Mouse (Mus musculus): Measurements from ENCODE around the gene Zcchc18. TPM values are rescaled to one million over a fixed set of nuclear protein-coding genes. Genes with fewer than 3 reads are reported as not detected.

The Zcchc18 gene
- 2.7 TPM for polyA plus RNA-seq (2017; shearing (Covaris generic))

GRCm38 (mm10) chrX:136992978-136993547 lies at the start of gene Zcchc18:
Zcchc18 (plus strand) TSS chrX:136993155.

GRCm38 (mm10) chrX:136975397-136975796 lies 17.6 kb upstream of the Zcchc18 start, which contains the start of gene Tmsb15b2:
Tmsb15b2 (minus strand) TSS chrX:136975497.

DNA sequence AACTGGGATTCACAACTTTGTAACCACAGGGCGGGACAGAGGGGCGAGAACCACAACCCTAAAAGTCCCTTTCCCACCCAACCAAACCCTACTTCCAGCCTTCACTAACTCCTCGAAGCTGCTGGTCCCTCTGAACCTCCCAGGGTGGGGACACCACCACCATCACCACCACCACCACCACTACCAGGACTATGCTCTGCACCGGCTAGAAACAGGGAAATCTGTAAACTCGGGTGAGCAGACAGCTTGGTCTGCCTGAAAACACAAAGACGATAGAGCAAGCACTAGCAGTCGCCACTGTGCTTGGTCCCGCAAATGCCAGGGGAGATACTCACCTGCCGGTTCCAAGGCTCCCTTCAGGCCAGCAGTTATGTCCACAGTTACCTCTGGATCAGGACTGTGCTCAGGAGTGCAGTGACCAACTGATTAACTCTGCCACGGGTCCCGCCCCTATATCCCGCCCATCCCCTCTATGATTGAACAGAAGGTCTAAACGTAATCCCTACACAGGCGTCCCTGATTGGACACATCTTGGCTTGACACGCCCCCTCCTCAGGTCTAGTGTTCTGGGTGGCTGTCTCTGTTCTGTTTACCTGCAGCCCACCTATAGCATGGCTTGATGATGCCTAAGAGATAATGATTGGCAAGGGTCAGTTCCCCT lies 16.4 kb upstream of the Zcchc18 start, which contains the start of the genes Tmsb15l and Tmsb15b1:
Tmsb15l (minus strand) TSS at position 446 of the 661 bp plus-strand sequence.
Tmsb15b1 (minus strand) TSS at position 451 of the 661 bp plus-strand sequence.

DNA sequence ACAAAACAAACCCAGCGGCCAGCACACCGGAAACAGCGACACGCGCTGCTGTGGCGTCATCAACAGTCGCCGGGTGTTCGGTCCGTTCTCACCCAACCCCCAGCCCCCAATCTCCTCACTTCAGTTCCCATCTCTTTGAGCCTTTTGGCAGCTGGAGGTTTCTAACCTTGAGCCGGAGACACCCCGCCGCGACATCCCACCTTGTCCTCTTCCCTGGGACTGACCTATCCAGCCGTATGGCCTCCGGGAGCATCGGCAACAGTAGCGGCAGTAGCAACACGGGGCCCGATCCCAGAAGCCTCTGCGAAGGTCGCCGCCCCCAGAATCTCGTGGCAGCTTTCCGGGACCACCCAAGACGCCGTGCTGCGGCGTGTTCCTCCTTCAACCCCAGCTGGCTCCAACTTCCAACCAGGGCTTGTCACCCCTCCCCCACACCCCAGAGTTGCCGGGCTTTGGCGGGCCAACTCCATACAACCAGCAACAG lies 45.1 kb downstream of the Zcchc18 start, which contains the start of gene Slc25a53:
Slc25a53 (minus strand) TSS at position 303 of the 484 bp plus-strand sequence.

Other genes with a start within 250 kb of the Zcchc18 start
- 293 TPM for gene Morf4l2, start 249.5 kb upstream of the Zcchc18 start, polyA plus RNA-seq (2017; shearing (Covaris generic))
- not detected for gene Glra4, start 213.0 kb upstream of the Zcchc18 start, polyA plus RNA-seq (2017; shearing (Covaris generic))
- 2.6 TPM for gene Plp1, start 170.5 kb upstream of the Zcchc18 start, polyA plus RNA-seq (2017; shearing (Covaris generic))
- gene Rab9b, start 124.4 kb upstream of the Zcchc18 start, polyA plus RNA-seq (2017; shearing (Covaris generic)), result not detected
- gene H2bfm, start 65.8 kb upstream of the Zcchc18 start, polyA plus RNA-seq (2017; shearing (Covaris generic)), result not detected
- 20.3 TPM for gene Tmsb15b2, start 17.7 kb upstream of the Zcchc18 start, polyA plus RNA-seq (2017; shearing (Covaris generic))
- gene Tmsb15l, start 16.3 kb upstream of the Zcchc18 start, polyA plus RNA-seq (2017; shearing (Covaris generic)), result 1.9 TPM
- 18.2 TPM for gene Tmsb15b1, start 16.3 kb upstream of the Zcchc18 start, polyA plus RNA-seq (2017; shearing (Covaris generic))
- gene Slc25a53, start 45.1 kb downstream of the Zcchc18 start, polyA plus RNA-seq (2017; shearing (Covaris generic)), result 5.6 TPM
- 5.8 TPM for gene Fam199x, start 56.4 kb downstream of the Zcchc18 start, polyA plus RNA-seq (2017; shearing (Covaris generic))
- gene Esx1, start 128.9 kb downstream of the Zcchc18 start, polyA plus RNA-seq (2017; shearing (Covaris generic)), result not detected

Measured in naive thymus-derived CD4-positive, alpha-beta T cell, adult 5 months (primary cell).